Mouse (Mus musculus) stomach, embryonic 14.5 days (tissue): ENCODE measurements around the gene Vmn1r189. TPM values are rescaled to one million over a fixed set of nuclear protein-coding genes. Genes with fewer than 3 reads are reported as not detected.

Experiments
- microRNA-seq: library from miRNA; unstranded; fragments of <30 nt; microRNA quantifications from one replicate; pipeline ENCODE4, GENCODE M21; 2016
- polyA plus RNA-seq: library from polyadenylated mRNA; unstranded; fragments of >200 nt; fragmentation: Nextera tagmentation; extraction: Ambion mirVana; gene quantifications from 2 replicates; pipeline ENCODE4 v1.2.1, GENCODE M21; 2014

Vmn1r189 gene
- polyA plus RNA-seq, 1 experiment from 2014 or later, result not detected

Small RNA genes lying within 50 kb of the gene (microRNA-seq; reads per million reads assigned to microRNA genes)
- gene Gm26300, result not detected

Other genes with a start within 250 kb of the Vmn1r189 start
- gene Zfp184, start 160.7 kb downstream of the Vmn1r189 start, polyA plus RNA-seq, result 16.5 and 16.8 TPM in 2 replicates
- not detected in 2 replicates for gene Pom121l2, start 124.6 kb downstream of the Vmn1r189 start, polyA plus RNA-seq
- 0.15 and 0.75 TPM in 2 replicates for gene Prss16, start 96.1 kb downstream of the Vmn1r189 start, polyA plus RNA-seq
- 10.3 and 12.7 TPM in 2 replicates for gene Hist1h2ah, start 70.3 kb downstream of the Vmn1r189 start, polyA plus RNA-seq
- gene Hist1h2bk, start 70.0 kb downstream of the Vmn1r189 start, polyA plus RNA-seq, result 7.0 and 7.5 TPM in 2 replicates
- gene Hist1h4i, start 64.5 kb downstream of the Vmn1r189 start, polyA plus RNA-seq, result 19.1 and 22.4 TPM in 2 replicates
- gene Hist1h2ag, start 62.9 kb downstream of the Vmn1r189 start, polyA plus RNA-seq, result 43.8 and 54.9 TPM in 2 replicates
- 8.6 and 12.4 TPM in 2 replicates for gene Hist1h2bj, start 62.6 kb downstream of the Vmn1r189 start, polyA plus RNA-seq
- gene Vmn1r188, start 21.4 kb downstream of the Vmn1r189 start, polyA plus RNA-seq, result not detected in 2 replicates
- not detected in 2 replicates for gene Vmn1r191, start 78.1 kb upstream of the Vmn1r189 start, polyA plus RNA-seq
- gene Vmn1r192, start 85.3 kb upstream of the Vmn1r189 start, polyA plus RNA-seq, result not detected in 2 replicates
- gene Vmn1r193, start 117.3 kb upstream of the Vmn1r189 start, polyA plus RNA-seq, result not detected in 2 replicates
- not detected in 2 replicates for gene Vmn1r194, start 138.4 kb upstream of the Vmn1r189 start, polyA plus RNA-seq
- not detected in 2 replicates for gene Vmn1r195, start 164.7 kb upstream of the Vmn1r189 start, polyA plus RNA-seq
- not detected in 2 replicates for gene Vmn1r196, start 184.1 kb upstream of the Vmn1r189 start, polyA plus RNA-seq
- gene Vmn1r197, start 218.8 kb upstream of the Vmn1r189 start, polyA plus RNA-seq, result not detected in 2 replicates
- not detected in 2 replicates for gene Vmn1r198, start 244.5 kb upstream of the Vmn1r189 start, polyA plus RNA-seq